Mouse (Mus musculus) adrenal gland, postnatal 10 days (tissue): ENCODE results near the gene Il10. TPM values are rescaled to one million over a fixed set of nuclear protein-coding genes. Genes with fewer than 3 reads are reported as not detected.
A peak's percentile ranks its signal among the peaks of the same experiment; 100 is the strongest.

ENCODE experiments used
- DNase-seq: peaks from one replicate; pipeline ENCODE4 v3.0.0; 2021; ENCODE audit warnings: mixed read lengths
- long read RNA-seq, 2 experiments: library from polyadenylated mRNA; stranded (forward); transcript quantifications; one replicate each; pipeline ENCODE4 v2.0.0; 2021
- total RNA-seq, 2 experiments: library from RNA; stranded (reverse); gene quantifications; 2 replicates each; pipeline ENCODE4 v1.2.3; 2021

Gene Il10
- not detected for total RNA-seq
- long read RNA-seq, experiment 1, result 0 reads
- long read RNA-seq, experiment 2, result 0 reads

DNA sequence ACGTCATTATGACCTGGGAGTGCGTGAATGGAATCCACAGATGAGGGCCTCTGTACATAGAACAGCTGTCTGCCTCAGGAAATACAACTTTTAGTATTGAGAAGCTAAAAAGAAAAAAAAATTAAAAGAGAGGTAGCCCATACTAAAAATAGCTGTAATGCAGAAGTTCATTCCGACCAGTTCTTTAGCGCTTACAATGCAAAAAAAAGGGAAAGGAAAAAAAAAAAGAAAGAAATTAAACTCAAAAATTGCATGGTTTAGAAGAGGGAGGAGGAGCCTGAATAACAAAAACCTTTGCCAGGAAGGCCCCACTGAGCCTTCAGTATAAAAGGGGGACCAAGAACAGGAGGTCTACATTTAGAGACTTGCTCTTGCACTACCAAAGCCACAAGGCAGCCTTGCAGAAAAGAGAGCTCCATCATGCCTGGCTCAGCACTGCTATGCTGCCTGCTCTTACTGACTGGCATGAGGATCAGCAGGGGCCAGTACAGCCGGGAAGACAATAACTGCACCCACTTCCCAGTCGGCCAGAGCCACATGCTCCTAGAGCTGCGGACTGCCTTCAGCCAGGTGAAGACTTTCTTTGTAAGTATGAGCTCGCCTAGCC lies at the start of gene Il10:
Gene Il10 (plus strand): TSS at position 354 of the 607 bp plus-strand sequence.
- DNase-seq, result no peak

- DNase-seq, result peak; percentile 53
These were observed 40.2 kb upstream of the Il10 start for GRCm38 (mm10) chr1:130979455-130979854.

- DNase-seq, result no peak
These were observed 35.2 kb upstream of the Il10 start for GRCm38 (mm10) chr1:130984441-130984840.

DNA sequence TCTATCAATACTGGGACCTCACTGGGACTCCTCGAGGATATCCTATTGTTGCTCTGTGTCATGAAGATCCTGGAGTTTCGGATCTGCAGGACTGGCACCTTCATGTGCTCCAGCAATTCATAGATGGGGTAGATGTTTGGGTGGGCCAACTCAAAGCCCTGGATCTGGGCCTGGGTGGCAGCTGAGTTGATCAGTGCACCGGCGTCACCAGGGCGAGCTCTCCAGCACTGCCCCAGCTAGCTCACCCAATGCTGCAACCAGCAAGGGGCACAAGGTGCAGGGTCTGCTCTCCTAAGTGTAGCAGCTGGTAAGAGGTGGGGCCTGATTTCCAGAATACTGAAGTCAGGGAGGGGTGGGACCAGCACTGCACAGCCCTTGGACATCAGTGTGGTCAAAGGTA lies 32.6 kb upstream of the Il10 start:
- no peak for DNase-seq

DNA sequence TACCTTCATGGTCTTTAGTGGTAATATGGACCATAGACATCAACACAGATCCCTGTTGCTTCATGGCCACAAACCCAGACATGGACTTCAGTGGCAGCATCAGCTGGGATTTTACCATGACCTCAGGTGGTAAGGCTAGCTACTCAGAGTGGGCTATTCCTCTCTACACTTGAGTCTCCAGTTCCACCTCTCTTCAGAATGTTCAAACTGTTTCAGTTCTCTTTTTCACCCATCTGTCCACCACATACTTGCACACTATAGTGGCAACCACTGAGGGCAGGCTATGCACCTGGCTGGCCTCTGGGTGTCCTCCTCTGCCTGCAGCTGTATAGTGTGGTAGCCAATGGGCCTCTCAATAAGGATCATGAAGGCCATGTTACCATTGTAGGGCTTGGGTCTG lies 32.2 kb upstream of the Il10 start:
- DNase-seq, result no peak

DNA sequence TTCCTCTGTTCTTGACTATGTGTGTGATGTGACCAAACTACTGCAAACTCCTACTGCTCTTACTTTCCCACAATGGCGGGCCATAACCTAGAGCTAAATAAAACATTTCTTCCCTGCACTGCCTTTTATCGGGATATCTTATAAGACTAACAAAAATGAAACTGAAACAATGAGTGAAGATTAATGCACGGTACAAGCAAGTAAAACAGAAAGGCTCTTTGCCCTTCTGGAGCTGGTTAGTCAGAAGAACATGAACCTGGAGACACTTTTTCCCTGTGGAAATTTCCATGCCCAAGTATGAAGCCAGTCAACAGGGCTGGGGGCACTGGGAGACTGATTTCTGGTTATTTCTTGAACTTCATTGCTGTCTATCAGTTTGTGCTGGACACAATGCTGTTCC lies 30.3 kb upstream of the Il10 start:
- no peak for DNase-seq

- DNase-seq, result no peak
These were observed 29.2 kb upstream of the Il10 start for GRCm38 (mm10) chr1:130990448-130990847.

DNA sequence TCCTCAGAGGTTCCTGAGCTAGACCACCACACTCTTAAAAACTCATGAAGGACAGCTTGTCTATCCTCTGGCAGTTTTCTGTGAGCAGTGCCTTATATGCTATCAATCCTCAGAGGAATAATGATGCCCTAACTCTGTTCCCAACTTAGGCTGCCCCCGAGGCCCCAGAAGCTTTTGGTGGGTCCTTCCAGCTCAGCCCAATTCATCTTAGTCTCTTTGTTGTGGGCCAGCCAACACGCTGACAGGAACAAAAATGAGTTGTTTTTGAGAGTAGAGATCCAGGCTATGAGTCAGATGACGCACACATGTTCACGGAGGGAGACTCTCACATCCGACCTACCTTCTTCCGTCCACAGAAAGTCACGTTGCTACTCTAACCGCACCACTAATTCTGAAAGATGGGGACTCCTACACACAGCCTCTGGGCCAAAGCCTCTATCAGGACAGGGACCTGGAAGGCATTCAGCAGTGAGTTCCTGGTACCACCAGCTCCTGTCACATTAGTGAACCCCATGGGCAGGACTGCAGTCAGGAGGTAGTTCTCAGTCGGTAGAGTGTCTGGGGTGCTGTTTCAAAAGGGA lies 26.0 kb upstream of the Il10 start:
- no peak for DNase-seq

- peak; percentile 26 for DNase-seq
These were observed 24.1 kb upstream of the Il10 start for GRCm38 (mm10) chr1:130995515-130995914.

- DNase-seq, result no peak
These were observed 23.3 kb upstream of the Il10 start for GRCm38 (mm10) chr1:130996356-130996755.

- DNase-seq, result no peak
These were observed 22.2 kb upstream of the Il10 start for GRCm38 (mm10) chr1:130997441-130997840.

DNA sequence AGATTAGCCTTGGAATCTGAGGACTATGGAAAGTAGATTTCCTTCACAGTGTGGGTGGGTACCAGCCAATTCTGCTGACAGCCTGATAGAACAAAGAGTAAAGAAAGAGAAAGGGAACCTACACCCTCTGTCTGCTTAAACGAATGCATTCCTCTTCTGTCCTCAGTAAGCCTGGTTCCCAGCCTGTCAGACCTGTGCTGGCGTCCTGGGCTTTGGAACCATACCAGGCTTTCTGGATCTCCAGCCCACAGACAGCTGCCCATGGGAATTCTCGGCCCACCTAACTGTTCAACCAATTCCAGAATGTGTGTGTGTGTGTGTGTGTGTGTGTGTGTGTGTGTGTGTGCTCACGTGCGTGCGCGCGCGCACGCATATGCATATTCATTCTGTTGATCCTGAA lies 21.3 kb upstream of the Il10 start:
- no peak for DNase-seq

DNA sequence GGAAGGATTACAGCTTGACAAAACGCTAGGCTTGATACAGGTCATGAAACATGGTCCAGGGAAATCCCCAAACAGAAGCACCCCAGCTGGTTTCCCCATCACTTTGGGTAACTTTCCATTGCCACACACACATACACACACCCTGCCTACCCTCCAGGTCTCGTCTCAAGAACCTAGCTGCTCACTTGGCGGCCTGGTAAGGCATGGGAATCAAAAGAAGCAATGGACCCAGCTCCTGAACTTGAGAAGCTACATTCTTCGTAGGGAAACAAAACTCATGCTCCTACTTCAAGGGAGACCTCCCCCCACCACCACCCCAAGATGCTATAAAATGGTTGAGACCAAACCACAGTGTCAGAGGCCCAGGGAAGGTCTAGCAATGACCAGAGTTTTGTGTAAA lies 19.9 kb upstream of the Il10 start:
- DNase-seq, result no peak

GRCm38 (mm10) chr1:131000296-131000695 lies 19.3 kb upstream of the Il10 start:
- DNase-seq, result no peak

- no peak for DNase-seq
These were observed 17.1 kb upstream of the Il10 start for GRCm38 (mm10) chr1:131002561-131002960.

GRCm38 (mm10) chr1:131003037-131003922 lies 16.4 kb upstream of the Il10 start:
- no peak for DNase-seq

DNA sequence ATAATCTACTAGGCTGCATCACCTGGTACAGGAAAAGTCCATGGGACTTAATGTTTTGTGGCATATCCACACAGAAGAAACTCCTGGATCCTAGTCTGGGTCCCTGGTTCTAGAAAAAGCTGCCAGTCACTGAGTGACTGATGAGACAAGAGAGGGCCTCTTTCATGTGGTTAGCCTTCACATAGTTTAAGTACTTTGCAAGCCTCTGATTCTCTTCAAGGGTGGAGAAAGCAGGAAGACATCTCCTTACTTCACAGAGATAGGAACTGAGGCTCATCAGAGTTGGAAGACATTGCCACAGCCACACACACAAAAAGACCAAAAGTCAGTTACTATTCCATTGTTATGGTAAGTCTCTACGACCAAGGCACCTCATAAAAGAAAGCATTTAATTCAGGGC lies 13.6 kb upstream of the Il10 start:
- no peak for DNase-seq

DNA sequence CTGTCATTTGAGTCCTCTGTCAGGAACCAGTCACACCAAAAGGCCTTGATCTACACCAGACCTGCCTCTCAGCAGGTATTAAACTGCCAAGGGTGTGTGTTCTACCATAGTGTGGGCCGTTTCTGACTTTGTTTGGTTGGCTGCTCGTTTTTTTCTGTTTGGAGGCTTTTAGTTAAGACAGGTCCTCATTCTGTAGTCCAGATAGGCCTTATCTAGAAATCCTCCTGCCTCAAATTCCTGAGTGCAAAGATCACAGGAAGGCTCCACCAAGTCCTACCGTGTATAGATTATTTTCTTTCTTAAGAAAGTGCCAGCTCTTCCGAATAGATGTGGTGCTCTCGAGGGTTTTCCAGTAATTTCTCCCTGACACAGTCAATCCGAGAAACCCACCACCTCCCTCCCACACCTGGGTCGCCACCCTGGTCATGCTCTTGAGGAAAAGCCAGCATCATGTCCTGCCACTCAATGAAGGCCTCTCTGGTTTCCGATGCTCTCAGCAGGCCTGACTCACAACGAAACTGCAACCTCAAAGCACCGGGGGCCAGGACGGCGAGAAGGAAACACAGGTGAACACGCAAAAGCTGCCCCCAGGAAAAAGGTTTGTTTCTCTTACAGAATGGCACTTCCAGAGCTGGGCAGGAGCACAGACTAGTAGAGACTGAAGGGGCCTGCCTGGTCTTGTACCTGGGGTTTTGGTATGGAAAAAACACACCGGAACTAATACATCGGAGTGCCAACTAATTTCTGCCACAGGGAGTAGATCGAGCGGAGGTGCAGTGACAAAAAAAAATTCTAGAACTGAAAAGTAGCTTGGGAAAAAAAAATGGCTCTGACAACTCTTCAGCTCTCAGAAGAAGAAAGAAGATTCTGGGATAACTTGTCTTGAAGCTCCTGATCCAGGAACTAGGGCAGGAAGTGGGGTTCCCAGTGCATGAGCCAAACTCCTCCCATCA lies 9.2 kb upstream of the Il10 start:
- DNase-seq, result no peak

DNA sequence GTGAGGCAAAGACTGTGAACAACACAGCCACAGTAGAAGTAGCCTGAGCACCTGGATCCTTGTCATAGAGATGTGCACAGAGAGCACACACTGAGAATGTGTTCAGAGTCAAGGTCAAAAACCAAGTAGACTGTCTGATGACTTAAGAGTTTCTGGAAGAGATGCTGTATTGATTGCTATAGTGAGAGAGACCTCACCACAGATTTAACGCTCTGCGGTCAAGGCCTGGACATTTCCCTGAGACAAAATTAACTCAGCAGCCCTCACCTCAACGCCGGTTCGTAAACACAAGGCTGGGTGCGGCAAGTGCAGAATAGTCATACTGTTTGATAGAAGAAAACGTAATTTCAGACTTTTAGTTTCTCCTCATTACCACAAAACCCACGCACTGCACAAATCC lies 7.2 kb upstream of the Il10 start:
- DNase-seq, result no peak

DNA sequence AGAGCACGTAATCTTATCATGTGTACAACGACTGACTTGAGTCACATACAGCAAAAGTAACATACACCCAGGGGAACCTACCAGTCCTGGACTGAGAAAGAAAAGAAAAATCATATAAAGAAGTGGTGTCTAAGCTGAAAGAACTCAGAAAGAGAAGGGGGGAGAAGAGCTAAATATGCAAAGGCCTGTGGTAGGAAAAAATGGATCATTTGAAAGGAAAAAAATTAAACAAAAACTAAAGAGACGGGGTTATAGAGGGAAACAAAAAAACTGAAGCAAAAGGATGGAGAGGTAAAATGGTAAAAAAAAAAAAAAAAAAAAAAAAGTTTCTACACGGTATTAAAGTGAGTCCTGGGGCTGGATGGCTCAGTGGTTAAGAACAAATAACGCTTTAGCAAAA lies 5.7 kb upstream of the Il10 start:
- no peak for DNase-seq

- no peak for DNase-seq
These were observed 4.4 kb upstream of the Il10 start for GRCm38 (mm10) chr1:131015281-131015680.

DNA sequence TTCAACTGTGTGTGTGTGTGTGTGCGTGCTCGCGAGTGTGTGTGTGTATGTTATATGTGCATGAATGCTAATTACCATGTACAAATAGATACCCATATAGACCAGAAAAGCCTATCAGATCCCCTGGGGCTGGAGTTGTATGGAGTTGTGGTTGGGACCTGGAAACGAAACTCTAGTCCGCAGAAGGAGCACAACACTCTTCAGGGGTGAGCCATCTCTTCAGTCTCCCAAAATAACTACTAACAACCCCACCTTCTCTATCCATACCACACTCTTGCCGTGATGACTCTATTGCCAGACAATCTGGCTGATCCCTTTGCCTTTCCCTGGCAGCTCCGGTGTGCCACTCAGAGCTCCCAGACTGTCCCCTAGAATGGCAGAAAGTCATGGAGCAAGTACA lies 3.8 kb upstream of the Il10 start:
- no peak for DNase-seq
